ENCODE assay signal across 11 mouse cellular contexts in the genomic region with DNA sequence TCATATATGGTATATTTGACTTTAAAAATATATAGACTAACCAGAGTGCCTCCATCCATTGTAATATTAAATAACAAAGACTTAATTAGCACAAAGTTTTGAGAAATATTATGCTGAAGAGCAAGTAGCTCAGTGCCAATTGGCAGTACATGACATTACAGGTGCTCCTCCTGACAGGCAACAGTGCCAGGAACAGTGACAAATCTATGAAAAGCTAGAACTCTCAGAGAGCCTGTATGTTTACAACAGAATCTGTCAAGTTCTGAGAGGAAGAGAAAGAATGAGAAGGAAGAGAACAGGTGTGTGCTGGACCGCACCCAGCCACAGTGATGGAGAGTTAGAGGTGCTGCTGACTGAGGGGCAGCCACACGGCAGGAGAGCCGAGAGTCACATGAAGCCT.
DNase-seq lines count a peak whose midpoint lies in the region.
"Had no signal": no experiment of that assay in that cellular context is flagged by ENCODE, and none has a peak within 500 bp of the region (broad histone marks: within the 10 kb centered on the region; RNA-seq: fewer than 3 reads in every experiment).

No protein-coding gene starts in this region.

- DNase-seq in cerebellum, adult 11-12 months = peak; percentile 26
- DNase-seq in cerebellum, adult 11 months = no peak
- peak; percentile 56 for DNase-seq in cerebellum, adult 9-10 months
- DNase-seq in cerebellum, adult 8-10 months = no peak
- DNase-seq in brain, adult 2 months (ENCODE audit: low read depth, low spot score) = peak; percentile 53
- DNase-seq in frontal cortex, postnatal 36 days (ENCODE audit: low spot score in 2 of 2) = no peak
- DNase-seq: adrenal gland, adult 8-10 months; adrenal gland, postnatal 14 days; adrenal gland, postnatal 36 days; B cell, adult 2 months; embryo, embryonic 11 days had no signal

Comparison
In these comparisons a context has a peak if more than half of its experiments do, and no peak if none do; other contexts are left out.
1. DNase-seq: peak in cerebellum, adult 11-12 months (single experiment), cerebellum, adult 9-10 months (single experiment) and brain, adult 2 months (single experiment); none in cerebellum, adult 11 months (single experiment), cerebellum, adult 8-10 months (single experiment) and frontal cortex, postnatal 36 days (0 of 2).